Mouse (Mus musculus): ENCODE results near the gene 4930544D05Rik.
"Not testable (repeated sequence)": the region's sequence is repeated elsewhere in the genome, so short reads cannot be mapped to it uniquely, and the experiment has no call there.

Gene 4930544D05Rik

DNA sequence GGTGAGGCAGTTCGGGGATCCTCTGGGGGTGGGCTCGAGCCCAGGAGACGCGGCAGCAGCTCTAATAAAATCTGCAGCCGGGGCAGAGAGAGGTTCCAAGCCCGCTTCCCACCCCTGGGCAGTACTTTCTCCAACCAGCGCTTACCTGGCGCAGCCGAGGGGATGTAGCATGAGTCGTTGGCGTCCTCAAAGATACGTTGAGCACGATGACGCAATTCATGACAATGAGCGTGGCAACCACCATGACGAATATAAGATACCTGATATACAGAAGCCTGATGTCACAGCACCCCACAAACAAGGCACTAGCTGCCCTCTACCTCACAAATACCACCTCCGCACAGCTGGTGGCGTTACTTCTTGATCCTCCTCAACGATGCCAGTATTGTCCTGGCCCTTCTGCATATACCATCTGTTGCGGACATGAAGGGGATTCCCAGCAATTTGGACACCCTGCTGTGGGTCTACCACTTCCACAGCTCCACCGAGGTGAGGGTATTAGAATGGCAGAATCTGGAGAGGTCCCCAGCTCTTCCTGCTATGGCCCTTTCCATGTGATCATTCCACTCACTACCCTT is at the start of gene 4930544D05Rik:
4930544D05Rik (plus strand) TSS at position 333 of the 578 bp plus-strand sequence.
- no peak for DNase-seq (ENCODE audit: low spot score in 2 of 2)

DNA sequence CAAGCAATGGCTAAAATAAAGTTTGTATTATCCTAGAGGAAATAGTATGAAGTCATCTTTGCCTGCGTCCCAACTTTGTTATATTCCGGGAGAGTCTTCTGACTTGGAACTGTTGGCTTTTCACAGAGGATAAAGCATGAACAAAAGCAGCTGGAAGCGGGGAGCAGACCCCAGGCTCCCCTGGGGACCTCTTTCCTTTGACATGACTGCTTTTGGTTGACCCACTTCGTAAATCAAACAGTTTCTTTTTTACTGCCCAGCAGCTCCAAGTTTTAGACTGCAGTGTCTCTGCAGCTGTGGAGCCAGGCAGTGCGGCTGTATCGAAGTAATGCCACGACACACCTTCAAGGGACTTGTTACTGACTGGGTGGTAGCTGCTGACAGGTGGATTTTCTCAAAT is 49.1 kb upstream of the 4930544D05Rik start:
- peak; percentile 13 to 33 for DNase-seq (ENCODE audit: low spot score in 2 of 2)

DNA sequence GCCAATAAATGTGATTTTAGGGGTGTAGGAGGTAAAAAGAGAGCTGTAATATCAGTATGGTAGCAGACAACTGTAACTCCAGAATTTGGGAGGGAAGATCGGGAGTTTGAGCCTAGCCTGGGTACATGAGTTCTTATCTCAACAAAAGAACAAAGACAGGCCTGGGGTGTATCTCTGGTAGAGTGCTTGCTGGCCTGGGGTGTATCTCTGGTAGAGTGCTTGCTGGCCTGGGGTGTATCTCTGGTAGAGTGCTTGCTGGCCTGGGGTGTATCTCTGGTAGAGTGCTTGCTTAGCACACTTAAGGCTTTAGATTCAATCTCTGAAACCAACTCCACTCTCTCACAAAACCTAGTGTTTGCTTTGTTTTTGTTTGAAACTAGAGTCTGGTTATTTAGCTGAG is 45.0 kb upstream of the 4930544D05Rik start:
- DNase-seq (ENCODE audit: low spot score in 2 of 2), result not testable (repeated sequence)

DNA sequence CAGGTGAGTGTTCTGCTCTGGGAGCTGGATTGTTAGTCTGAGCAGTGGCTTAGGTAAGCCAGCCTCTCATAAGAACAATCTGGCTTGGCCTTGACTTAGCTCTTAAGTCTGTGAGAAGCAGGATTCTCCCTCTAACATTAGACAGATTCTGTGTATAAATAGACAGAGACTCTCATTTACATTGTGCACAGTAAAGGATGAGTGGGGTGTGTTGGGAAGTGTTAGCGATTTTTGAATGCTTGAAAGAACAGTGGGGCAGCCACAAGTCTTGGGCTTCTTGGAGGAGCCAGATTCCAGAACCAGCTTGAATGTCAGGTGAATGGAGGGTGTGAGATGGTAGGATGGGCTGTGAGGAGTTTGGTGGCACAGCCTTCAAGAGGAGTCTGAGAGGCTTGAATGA is 44.0 kb upstream of the 4930544D05Rik start:
- no peak for DNase-seq (ENCODE audit: low spot score in 2 of 2)

DNA sequence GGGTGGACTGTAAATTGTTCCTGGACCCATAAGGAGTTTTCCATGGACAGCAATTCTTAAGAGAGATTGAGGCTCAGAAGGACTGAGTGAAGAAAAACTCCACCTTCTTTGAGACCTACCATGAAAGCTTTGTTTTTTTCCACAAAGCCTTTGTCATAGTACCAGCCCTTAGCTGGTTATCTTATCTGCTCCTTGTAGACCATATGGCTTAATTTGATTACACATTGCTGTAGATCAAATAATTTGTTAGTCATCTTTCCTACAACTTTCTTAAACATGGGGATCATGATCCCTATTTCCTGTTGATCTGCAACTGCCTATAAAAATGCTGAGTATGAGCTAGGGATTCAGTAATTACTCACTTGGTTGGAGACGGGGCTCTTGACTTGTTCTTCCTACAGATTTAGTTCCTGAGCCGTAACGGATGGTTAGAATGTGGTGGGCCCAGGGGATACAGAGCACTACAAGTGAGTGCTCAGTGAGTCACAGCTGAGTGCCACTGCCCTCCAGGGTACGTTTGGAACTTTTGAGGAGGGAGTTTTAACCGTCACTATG is 43.2 kb upstream of the 4930544D05Rik start:
- DNase-seq (ENCODE audit: low spot score in 2 of 2), result no peak

DNA sequence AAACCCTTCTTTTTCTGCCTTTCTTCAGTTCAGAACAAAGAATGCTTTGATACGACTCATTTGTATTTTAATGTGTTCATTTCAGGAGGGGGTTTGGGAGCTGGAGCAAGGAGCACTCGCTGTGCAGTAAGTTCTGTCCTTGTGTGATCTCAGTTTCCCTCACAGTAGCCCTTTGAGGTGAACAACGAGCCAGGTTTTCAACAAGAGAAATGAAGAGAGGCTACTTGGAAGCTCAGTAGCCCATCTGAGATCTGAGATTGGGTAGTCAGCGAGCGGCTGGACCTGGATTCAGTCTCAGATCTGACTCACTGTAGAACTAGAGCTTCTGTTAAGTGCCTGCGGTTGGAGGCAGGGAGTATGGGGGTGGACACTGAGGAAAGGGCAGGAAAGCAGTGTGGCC is 41.8 kb upstream of the 4930544D05Rik start:
- no peak for DNase-seq (ENCODE audit: low spot score in 2 of 2)

DNA sequence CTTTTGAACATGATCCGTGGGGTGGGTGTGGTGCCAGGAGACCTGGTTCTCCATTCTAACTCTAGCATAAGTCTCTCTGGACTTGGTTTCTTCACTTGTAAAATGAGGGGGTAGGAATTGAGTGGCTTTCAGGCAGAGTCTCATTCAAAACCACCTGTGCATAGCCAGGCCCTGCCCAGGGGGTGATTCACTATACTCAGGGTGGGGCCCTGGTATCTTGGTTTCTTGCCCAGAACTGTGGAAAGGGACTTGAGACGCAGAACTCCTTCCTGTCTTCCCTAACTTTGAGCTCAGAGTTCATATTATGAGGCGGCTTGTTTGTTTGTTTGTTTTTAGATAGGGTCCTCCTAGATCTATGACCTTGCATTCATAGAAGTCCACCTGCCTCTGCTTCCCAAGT is 38.4 kb upstream of the 4930544D05Rik start:
- no peak for DNase-seq (ENCODE audit: low spot score in 2 of 2)

DNA sequence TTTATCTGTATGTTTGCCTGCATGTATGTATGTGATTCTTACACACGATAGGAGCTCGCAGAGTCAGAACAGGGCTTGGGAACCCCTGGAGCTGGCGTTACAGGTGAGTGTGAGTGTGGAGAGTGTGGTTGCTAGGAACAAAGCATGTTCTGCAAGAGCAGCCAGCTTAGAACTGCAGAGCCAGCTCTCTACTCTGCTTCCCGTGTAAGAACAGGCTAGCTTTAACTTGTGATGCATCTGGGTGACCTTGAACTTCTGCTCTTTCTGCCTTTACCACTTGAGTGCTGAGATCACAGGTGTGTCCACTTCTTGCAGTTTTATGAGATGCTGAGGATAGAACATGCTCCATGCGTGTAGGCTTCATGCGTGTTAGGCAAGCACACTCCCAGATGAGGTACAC is 36.7 kb upstream of the 4930544D05Rik start:
- DNase-seq (ENCODE audit: low spot score in 2 of 2), result no peak

DNA sequence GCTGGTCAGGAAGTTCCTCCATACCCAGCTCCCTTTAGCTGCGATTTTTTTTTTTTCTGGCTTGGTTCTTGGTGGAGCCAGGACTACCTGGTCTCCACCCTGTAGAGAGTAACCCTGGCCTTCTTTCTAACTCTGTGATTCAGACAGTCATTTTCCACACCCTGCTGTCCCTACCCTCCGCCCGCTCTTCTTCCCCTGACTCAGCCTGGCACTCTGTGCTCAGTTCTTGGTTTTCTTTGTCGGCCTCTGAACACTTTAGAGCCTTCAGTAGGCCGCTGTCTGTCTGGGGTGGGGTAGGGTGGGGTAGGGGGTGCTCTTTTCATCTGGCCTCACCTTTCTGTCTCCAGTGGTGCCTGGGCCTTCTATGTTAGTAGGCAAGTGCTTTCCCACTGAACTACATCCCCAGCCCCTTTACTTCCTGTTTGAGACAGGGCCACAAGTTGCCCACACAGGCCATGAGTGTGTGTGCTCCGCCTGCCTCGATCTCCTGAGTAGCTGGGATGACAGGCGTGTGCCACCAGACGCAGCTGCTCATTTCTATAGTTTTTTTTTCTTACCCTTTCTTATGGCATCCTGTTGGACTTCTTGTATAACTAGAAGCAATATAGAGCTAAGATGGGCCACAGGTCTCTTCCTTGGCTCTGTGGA is 35.8 kb upstream of the 4930544D05Rik start:
- no peak for DNase-seq (ENCODE audit: low spot score in 2 of 2)

DNA sequence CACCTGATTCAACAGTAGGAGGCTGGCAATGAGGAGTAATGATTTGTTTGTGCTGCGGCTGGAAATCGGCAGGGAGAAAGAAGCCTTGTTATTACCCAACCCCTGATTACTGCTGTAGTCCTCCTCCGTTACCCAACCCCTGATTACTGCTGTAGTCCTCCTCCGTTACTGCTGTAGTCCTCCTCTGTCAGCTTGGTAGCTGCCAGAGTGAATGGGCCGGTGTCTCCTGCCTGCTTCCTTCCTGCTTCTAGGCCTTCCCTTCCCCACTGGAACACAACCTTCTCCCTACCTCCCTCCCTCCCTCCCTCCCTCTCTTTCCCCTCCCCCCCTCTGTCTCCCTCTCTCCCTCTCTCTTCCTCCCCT is 35.3 kb upstream of the 4930544D05Rik start:
- DNase-seq (ENCODE audit: low spot score in 2 of 2), result no peak

DNA sequence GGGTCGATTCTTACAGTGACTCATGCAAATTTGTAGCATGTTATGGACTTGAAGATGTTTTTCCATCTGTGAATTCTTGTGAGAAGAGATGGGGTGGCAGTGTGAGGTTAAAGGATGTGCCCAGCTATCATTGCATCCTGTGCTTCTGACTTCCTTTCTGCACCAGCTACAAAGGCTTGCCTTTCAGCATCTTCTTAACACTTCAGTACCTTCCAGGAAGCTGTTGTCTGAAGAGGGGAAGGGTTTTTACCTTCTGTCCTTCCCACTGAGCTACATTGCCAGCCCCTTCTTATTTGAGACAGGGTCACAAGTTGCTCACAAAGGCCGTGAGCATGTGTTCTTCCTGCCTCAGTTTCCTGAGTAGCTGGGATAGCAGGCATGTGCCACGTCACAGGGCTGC is 34.7 kb upstream of the 4930544D05Rik start:
- no peak for DNase-seq (ENCODE audit: low spot score in 2 of 2)

DNA sequence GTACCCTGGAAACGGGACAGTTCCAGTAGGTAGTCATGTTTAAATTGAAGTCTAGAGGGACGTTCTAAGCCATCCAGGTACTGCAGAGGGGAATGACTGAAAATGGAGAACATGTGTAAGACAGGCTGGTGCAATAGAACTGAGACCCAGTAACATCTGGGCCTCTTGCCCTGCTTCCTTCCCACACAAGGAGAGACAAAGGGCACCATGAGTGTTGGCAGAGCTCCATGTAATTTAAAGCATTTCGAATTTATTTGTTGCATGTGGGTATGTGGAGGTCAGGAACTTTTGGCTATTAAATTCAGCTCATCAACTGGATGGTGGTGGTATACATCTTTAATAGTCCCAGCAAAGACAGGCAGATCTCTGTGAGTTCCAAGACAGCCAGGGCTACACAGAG is 33.5 kb upstream of the 4930544D05Rik start:
- no peak for DNase-seq (ENCODE audit: low spot score in 2 of 2)

DNA sequence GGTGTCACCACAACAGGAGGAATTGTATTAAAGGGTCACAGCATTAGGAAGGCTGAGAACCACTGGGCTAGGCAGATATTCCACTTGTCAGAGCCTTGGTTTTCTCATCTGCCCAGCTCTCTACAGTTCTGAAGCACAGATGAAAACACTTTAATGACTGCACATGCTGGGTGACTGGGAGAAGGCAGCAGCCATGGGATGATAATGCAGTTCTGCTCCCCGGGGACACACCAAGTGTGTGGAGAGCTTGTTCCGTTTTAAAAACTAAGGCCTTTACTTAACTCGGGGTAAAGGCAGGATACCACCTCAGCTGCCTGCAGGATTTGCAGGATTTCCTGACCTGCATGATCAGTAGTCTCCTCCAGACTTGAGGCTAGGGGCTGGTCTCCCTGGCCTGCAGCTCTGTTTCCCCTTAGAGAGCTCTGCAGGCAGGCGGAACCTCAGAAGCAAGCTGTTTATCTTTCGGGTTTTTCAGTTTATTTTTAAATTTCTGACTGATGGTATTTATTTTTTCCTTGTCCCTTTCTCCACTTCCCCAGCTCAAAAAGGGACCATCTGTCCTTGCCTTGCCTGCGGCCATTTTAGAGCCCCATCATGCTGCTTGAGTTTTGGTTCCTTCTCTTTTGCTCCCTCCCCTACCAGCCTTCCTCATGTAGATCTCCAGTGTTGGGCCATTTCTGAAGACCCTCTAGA is 32.5 kb upstream of the 4930544D05Rik start:
- peak; percentile 22 to 46 for DNase-seq (ENCODE audit: low spot score in 2 of 2)

DNA sequence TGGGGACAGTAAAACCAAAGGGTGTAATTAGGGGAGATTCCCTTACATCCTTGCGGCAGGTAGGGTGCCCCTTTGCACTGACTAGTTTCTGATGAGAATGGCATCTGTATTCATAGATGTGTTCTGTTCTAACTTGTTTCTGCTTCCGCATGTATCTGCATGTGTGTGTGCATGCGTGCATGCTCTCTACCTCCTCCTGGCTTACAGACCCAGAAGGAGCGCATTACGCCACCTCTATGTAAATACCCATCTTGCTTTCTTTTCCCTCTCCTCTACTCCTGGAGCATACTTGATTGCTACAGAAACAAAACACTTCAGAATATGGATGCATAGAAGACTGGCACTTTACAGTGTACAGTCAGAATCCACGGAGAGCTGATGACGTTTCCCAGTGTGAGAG is 31.9 kb upstream of the 4930544D05Rik start:
- DNase-seq (ENCODE audit: low spot score in 2 of 2), result no peak

DNA sequence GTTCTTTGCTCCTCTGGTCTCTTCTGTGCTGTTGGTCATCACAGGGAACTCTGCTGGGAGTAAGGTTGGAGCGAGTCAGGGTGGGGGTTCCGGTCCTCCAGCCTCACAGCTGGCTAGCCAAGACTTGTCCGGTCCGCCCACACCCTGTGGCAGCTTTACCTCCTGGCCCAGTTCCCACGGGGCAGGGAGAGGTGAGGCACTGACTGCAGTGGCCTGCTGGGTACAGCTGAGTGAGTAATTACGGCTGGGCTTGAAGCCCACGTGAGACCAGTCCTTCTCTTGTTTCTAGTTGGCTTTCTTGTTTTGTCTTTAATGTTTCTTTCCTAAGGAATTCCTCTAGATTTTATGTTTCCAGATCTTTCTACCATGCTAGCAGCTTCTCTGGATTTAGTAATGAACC is 30.2 kb upstream of the 4930544D05Rik start:
- peak; percentile 47 to 53 for DNase-seq (ENCODE audit: low spot score in 2 of 2)

DNA sequence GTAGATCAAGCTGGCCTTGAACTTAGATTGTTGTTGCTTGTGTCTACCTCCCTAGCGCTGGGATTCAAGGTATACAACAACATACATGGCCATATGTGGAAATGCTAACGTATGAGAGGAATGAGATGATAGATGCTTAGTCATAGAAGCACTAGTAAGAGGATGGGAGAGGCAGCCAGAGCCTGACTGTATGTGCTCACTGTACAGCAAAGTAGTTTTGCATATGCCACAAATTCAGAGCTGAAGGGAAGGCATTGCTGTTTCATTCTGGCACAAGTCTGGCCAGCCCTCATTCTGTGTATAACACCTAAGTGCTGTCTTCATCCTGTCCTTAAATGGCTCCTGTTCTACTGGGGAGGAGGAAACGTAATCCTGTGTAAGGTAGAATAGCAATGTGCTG is 29.4 kb upstream of the 4930544D05Rik start:
- DNase-seq (ENCODE audit: low spot score in 2 of 2), result no peak

DNA sequence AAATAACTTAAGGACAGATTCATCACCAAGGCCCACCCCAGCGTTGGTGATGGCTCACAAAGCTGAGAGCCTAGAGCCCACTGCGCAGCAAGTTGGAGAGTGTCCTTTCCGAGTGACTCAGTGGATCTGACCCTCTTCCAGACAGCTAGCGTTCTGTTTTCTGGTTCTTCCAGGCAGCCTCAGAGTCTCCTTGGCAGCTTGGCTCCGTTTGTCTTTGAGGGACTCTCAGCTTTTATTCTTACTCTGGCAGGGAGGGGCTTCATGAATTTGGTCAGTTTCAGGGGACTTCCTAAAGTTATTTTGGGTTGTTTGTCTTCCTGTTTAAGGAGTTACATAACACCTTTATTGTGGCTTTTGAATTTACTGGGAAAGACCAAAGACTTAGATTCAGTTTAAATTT is 28.7 kb upstream of the 4930544D05Rik start:
- peak; percentile 18 to 36 for DNase-seq (ENCODE audit: low spot score in 2 of 2)

DNA sequence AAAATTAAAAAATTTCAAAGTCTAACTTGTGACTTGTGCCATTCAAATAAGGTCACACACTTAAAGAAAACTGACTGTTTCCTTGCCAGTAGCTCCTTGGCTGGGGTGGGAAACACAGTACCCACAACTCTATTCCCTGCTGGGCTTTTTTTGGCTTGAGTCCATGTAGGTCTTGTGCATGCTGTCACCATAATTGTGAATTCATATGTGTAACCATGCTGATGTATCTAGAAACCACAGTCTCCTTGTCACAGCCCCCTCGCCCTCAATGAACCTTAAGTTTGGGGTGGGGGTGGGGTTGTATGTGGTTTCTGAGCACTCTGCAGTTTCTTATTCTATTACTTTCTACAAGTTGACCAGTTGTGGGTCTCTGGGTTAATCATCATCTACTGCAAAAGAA is 23.9 kb upstream of the 4930544D05Rik start:
- DNase-seq (ENCODE audit: low spot score in 2 of 2), result no peak

DNA sequence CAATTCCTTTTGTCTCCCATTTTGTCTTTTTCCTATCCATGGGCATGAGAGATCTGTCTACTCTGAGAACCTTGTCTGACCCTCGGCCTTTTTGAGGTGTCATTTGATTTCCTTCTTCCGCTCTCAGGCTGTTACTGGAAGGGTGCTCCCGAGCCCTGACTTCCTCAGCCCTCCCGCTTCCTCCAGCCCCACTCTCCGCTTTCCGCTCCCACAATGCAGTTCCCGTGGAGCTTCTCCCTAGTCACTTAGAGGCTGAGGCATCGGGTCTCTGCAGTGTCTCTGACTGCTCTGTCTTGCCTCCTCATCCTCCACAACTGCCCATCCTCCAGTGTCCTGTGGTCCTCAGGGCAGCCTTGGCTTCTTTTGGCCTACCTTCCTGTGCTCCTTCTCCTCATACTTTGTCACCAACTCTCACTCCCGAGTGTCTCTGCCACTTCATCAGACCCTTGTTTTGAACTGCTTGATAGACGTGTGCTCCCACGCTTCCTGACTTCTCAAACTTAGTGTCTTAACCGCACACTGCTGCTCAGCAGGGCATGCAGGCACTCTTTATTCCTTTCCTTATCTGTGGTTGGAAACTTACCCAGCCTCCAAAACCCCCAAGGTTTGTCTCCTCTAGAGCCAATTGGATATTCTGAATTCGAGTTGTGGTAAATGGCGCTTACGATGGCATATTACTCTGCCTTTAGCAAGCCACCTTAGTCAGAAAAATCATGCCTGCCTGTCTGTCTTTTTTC is 21.2 kb upstream of the 4930544D05Rik start:
- DNase-seq (ENCODE audit: low spot score in 2 of 2), result peak; percentile 54 to 77

DNA sequence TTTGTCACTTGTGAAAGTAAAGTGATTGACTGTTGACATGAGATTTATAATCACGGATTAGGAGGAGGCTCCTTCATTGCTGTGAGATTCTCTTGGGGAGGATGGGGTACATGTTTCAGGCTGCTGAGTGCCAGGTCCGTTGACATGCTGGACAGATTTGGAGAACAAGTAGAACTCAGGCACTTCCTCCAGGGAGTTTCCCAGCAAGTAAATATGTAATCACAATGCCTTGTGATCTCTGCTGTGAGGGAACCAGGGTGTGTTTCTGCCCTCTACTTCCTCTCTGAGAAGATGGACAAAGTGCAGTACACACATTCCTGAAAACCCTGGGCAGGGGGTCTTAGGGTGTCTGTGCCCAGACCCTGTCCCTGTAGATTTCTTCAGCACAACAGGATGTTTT is 20.0 kb upstream of the 4930544D05Rik start:
- peak in 1 of 2 experiments; percentile 38 for DNase-seq (ENCODE audit: low spot score in 2 of 2)

DNA sequence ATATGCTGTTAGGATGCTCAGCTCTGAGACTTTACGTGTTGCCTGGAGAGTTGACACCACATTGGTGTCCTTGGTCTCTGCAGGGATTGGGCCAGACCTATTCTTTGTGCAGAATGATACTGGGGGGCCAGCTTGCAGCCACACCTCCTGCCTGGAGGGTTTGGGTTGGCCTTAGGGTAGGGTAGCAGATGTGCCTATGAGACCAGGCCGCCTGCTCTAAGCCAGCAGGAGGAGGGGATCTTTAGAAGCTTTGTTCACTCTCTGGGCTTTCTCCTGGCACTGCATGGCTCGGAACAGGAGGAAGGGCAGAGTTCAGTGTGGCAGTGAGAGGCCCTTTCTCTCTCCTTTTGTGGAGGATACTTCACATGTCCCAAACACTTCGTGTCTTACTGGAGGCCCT is 19.6 kb upstream of the 4930544D05Rik start:
- no peak for DNase-seq (ENCODE audit: low spot score in 2 of 2)

DNA sequence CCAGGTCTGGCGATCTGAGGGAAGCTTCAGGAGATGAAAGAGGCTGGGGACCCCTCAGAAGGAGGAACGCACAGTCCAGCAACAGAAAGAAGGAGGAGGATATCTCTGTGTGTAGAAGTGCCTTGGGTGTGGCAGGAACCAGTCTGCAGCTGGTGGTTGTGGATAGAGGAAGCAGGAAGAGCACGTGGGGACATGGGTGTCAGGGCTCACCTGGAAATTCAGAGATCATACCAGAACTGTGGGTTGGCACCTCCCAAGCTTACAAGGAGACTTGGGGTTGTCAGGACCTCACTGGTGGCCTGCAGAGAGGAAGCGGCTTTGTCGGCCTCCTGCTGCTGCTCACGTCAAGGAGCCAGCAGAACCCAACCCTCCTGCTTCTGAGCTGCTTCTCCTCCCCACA is 18.3 kb upstream of the 4930544D05Rik start:
- DNase-seq (ENCODE audit: low spot score in 2 of 2), result no peak

All from heart, adult 9 months (tissue).